Mouse (Mus musculus): ENCODE data around the gene Layn.

The Layn gene

GRCm38 (mm10) chr9:51076979-51077315 is at the start of gene Layn:
TSS of gene Layn (minus strand) at chr9:51077094.
- peak; percentile 34 to 70 for DNase-seq

GRCm38 (mm10) chr9:51114767-51115166 is 37.9 kb upstream of the Layn start:
- no peak for DNase-seq

- no peak for DNase-seq
Observed at GRCm38 (mm10) chr9:51105751-51106150, 28.9 kb upstream of the Layn start.

- DNase-seq: peak; percentile 80 to 85
Observed at GRCm38 (mm10) chr9:51103808-51104514, 27.1 kb upstream of the Layn start.

- peak; percentile 71 to 77 for DNase-seq
Observed at GRCm38 (mm10) chr9:51102963-51103807, 26.3 kb upstream of the Layn start.

GRCm38 (mm10) chr9:51101756-51102425 is 25.0 kb upstream of the Layn start, which contains the start of gene 4833427G06Rik:
TSS of gene 4833427G06Rik (minus strand) at chr9:51102078.
- DNase-seq: peak; percentile 69 to 76

- DNase-seq: peak; percentile 9 to 13
Observed at GRCm38 (mm10) chr9:51096306-51096705, 19.4 kb upstream of the Layn start.

- DNase-seq: no peak
Observed at GRCm38 (mm10) chr9:51093697-51094096, 16.8 kb upstream of the Layn start.

GRCm38 (mm10) chr9:51081614-51082013 is 4.7 kb upstream of the Layn start:
- no peak for DNase-seq

- DNase-seq: peak; percentile 27 to 33
Observed at GRCm38 (mm10) chr9:51076300-51076978, 455 bp downstream of the Layn start.

- peak; percentile 62 to 72 for DNase-seq
Observed at GRCm38 (mm10) chr9:51075780-51076179, 1.1 kb downstream of the Layn start.

GRCm38 (mm10) chr9:51070801-51071200 is 6.1 kb downstream of the Layn start:
- no peak for DNase-seq

GRCm38 (mm10) chr9:51068202-51068601 is 8.7 kb downstream of the Layn start:
- DNase-seq: peak; percentile 13 to 15

GRCm38 (mm10) chr9:51060601-51061000 is 16.3 kb downstream of the Layn start, which contains the start of gene Btg4:
TSS of gene Btg4 (plus strand) at chr9:51060901.
- DNase-seq: no peak

GRCm38 (mm10) chr9:51058951-51059521 is 17.9 kb downstream of the Layn start:
- DNase-seq: peak; percentile 33 to 53

GRCm38 (mm10) chr9:51056360-51057324 is 20.3 kb downstream of the Layn start:
- DNase-seq: no peak

- DNase-seq: peak in 1 of 2 experiments; percentile 34
Observed at GRCm38 (mm10) chr9:51052180-51052579, 24.7 kb downstream of the Layn start.

- no peak for DNase-seq
Observed at GRCm38 (mm10) chr9:51042136-51042535, 34.8 kb downstream of the Layn start.

GRCm38 (mm10) chr9:51041491-51041980 is 35.4 kb downstream of the Layn start:
- DNase-seq: no peak

- no peak for DNase-seq
Observed at GRCm38 (mm10) chr9:51032785-51033529, 43.9 kb downstream of the Layn start.

Data from cerebellum, postnatal 10 days (tissue).